Mouse (Mus musculus) hematopoietic stem cell, adult 5-6 weeks (primary cell): ENCODE results near the gene Sh3kbp1. TPM values are rescaled to one million over a fixed set of nuclear protein-coding genes. Genes with fewer than 3 reads are reported as not detected.
"Not testable (repeated sequence)": the region's sequence is repeated elsewhere in the genome, so short reads cannot be mapped to it uniquely, and the experiment has no call there.

Source experiments
- ATAC-seq, 2 experiments: fragments of 125-278 bp in 1 of 2; replicated peaks in 1 of 2; 2 replicates each; pipeline ENCODE4 v1.8.0; 2016 to 2017; ENCODE audit warnings: inconsistent platforms in 2 of 2, mild to moderate bottlenecking in 2 of 2, moderate number of reproducible peaks in 2 of 2, low read depth in 1 of 2, moderate TSS enrichment in 1 of 2; ENCODE audit not compliant: low FRiP score in 2 of 2, poor library complexity in 2 of 2, severe bottlenecking in 2 of 2, insufficient read depth in 1 of 2, low TSS enrichment in 1 of 2
- total RNA-seq: library from RNA; stranded (forward); fragments of 172-1452, 232-1000 nt; gene quantifications from 2 replicates; pipeline ENCODE4 v1.2.3, GENCODE M21; 2017

The Sh3kbp1 gene
- 88.6 and 110 TPM in 2 replicates for total RNA-seq

GRCm38 (mm10) chrX:159626907-159627587, at the start of gene Sh3kbp1:
TSS of gene Sh3kbp1 (plus strand) at chrX:159627272.
- peak; percentile 60 to 75 for ATAC-seq

- not testable (repeated sequence) for ATAC-seq
Measured at GRCm38 (mm10) chrX:159584738-159585137, 42.3 kb upstream of the Sh3kbp1 start.

- no peak for ATAC-seq
Measured at GRCm38 (mm10) chrX:159591633-159592032, 35.4 kb upstream of the Sh3kbp1 start.

GRCm38 (mm10) chrX:159597502-159597901, 29.6 kb upstream of the Sh3kbp1 start:
- no peak for ATAC-seq

- no peak for ATAC-seq
Measured at GRCm38 (mm10) chrX:159604832-159605231, 22.2 kb upstream of the Sh3kbp1 start.

- ATAC-seq = peak; percentile 46 to 58; a peak in 2 of 4 replicates
Measured at GRCm38 (mm10) chrX:159606936-159607335, 20.1 kb upstream of the Sh3kbp1 start.

- peak; percentile 63 to 73 for ATAC-seq
Measured at GRCm38 (mm10) chrX:159626208-159626906, 715 bp upstream of the Sh3kbp1 start.

- peak in 1 of 2 experiments; percentile 50; a peak in 1 of 4 replicates for ATAC-seq
Measured at GRCm38 (mm10) chrX:159627588-159628566, 805 bp downstream of the Sh3kbp1 start.

GRCm38 (mm10) chrX:159628629-159629028, 1.6 kb downstream of the Sh3kbp1 start:
- no peak for ATAC-seq

GRCm38 (mm10) chrX:159629203-159629602, 2.1 kb downstream of the Sh3kbp1 start:
- ATAC-seq = no peak

GRCm38 (mm10) chrX:159638500-159639227, 11.6 kb downstream of the Sh3kbp1 start:
- peak; percentile 87 to 98 for ATAC-seq

- no peak for ATAC-seq
Measured at GRCm38 (mm10) chrX:159639991-159640390, 12.9 kb downstream of the Sh3kbp1 start.

GRCm38 (mm10) chrX:159645314-159645713, 18.2 kb downstream of the Sh3kbp1 start:
- ATAC-seq = peak; percentile 68 to 75

GRCm38 (mm10) chrX:159647564-159647963, 20.5 kb downstream of the Sh3kbp1 start:
- ATAC-seq = peak; percentile 38 to 75; a peak in 3 of 4 replicates

GRCm38 (mm10) chrX:159648598-159648997, 21.5 kb downstream of the Sh3kbp1 start:
- ATAC-seq = no peak

- peak in 1 of 2 experiments; percentile 41; a peak in 1 of 4 replicates for ATAC-seq
Measured at GRCm38 (mm10) chrX:159650130-159650678, 23.1 kb downstream of the Sh3kbp1 start.

- no peak for ATAC-seq
Measured at GRCm38 (mm10) chrX:159650727-159651126, 23.7 kb downstream of the Sh3kbp1 start.
